Mouse (Mus musculus): ENCODE results near the gene Pabpc6. TPM values are rescaled to one million over a fixed set of nuclear protein-coding genes. Genes with fewer than 3 reads are reported as not detected.

Pabpc6 gene
- polyA plus RNA-seq (2015; fragmentation: Nextera tagmentation; extraction: Ambion mirVana) = not detected in 2 replicates

DNA sequence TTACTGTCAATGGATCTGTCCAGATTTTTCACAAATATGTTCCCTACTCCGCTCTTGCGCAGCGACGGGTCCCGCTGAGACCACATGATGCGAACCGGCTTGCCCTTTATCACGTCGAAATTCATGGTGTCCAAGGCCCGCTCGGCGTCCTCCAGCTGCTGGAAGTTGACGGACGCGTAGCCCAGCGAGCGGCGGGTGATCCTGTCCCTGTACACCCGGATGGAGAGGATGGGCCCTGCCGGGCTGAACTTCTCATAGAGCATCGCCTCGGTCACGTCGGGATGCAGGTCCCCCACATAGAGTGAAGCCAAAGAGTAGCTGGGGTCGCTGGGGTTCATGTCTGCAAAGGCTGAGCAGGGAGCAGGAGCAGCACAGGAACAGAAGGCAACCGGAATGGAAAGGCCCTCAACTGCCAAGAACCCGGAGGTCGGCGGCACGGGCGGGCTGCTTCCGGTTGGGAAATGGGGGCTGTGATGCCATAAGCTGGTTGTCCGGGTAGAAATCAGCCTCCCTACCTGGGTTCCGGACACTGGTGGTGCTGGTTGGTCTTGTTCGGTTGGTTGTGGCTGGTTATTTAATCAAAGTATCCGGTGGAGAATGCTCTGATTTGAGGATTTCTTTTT, at the start of gene Pabpc6:
Pabpc6 (minus strand) TSS at position 435 of the 623 bp plus-strand sequence.
- DNase-seq = no peak
- ATAC-seq = no peak
- TF ChIP-seq CTCF (IDR thresholded peaks at IDR 0.05; ENCODE audit: low read depth) (no peak), EP300 (IDR thresholded peaks at IDR 0.05; ENCODE audit: low read depth) (no peak)

DNA sequence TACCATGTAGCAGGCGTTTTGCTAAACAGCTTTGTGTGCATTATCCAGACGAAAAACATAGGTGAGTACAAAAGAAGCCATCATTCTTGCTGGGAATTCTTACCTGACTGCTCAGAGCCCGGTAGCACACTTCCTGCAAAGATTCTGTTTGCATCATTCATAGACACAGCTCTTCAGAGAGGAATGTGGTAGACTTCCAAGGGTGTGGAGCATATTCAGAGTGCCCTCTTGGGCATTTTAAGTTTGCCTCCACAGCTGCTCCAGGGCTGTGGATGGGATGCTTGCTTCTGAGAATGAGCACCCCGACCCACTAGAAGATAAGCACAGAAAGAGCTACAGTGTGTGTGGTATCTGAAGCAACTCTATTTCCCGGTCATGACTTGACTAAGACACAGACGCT, 41.4 kb upstream of the Pabpc6 start:
- Histone ChIP-seq H3K9me3 (ENCODE audit: low read length) (no peaks in the 10 kb centered on the region), H3K4me2 (ENCODE audit: low read depth, low read length) (no peak overlapping the region), H3K27me3 (ENCODE audit: insufficient read depth, low read length) (no peaks in the 10 kb centered on the region), H3K9ac (replicated peaks) (no peak overlapping the region), H3K27ac (ENCODE audit: low read depth) (no peak overlapping the region), H3K4me1 (ENCODE audit: insufficient read depth) (no peaks in the 10 kb centered on the region), H3K36me3 (replicated peaks; ENCODE audit: insufficient read depth, low read length) (no peaks in the 10 kb centered on the region), H3K4me3 (ENCODE audit: low read depth, low read length) (no peak overlapping the region)
- WGBS (ENCODE audit: insufficient replicate concordance) = 68% methylated on average over 6 of the region's 6 CpGs
- ATAC-seq (no peak), DNase-seq (no peak)
- TF ChIP-seq CTCF (IDR thresholded peaks at IDR 0.05; ENCODE audit: low read depth) = no peak
- TF ChIP-seq EP300 (IDR thresholded peaks at IDR 0.05; ENCODE audit: low read depth) = no peak

More for the DNA sequence above, at the start of gene Pabpc6:
- Histone ChIP-seq H3K4me1 (ENCODE audit: insufficient read depth) (no peaks in the 10 kb centered on the region), H3K36me3 (replicated peaks; ENCODE audit: insufficient read depth, low read length) (no peaks in the 10 kb centered on the region), H3K9ac (replicated peaks) (no peak within 1 kb of the TSS), H3K9me3 (ENCODE audit: low read length) (no peaks in the 10 kb centered on the region), H3K4me2 (ENCODE audit: low read depth, low read length) (no peak within 1 kb of the TSS), H3K27ac (ENCODE audit: low read depth) (no peak within 1 kb of the TSS), H3K27me3 (ENCODE audit: insufficient read depth, low read length) (no peaks in the 10 kb centered on the region), H3K4me3 (ENCODE audit: low read depth, low read length) (no peak within 1 kb of the TSS)
- WGBS (ENCODE audit: insufficient replicate concordance) = 89% methylated on average over 36 of the region's 36 CpGs

DNA sequence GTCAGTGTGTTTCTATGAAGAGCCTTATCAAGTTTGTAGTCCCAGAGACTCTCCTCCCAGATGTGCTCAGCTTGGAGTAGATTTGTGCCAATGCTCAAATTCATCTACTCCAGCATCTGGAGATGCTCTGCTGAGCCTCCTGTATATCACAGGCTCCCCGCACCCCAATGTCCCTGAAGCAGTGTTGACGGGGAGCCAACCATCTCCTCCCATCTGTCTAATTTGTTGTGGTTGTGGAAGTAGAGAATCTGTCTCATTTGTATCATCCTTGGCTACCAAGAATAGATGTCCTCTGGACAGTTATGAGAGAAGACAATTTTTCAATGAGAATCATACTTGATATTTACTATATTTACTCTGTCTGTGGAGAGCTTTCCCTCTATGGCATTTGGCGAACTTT, 39.4 kb upstream of the Pabpc6 start:
- Histone ChIP-seq H3K9me3 (ENCODE audit: low read length) (no peaks in the 10 kb centered on the region), H3K4me2 (ENCODE audit: low read depth, low read length) (no peak overlapping the region), H3K27ac (ENCODE audit: low read depth) (no peak overlapping the region), H3K36me3 (replicated peaks; ENCODE audit: insufficient read depth, low read length) (no peaks in the 10 kb centered on the region), H3K4me3 (ENCODE audit: low read depth, low read length) (no peak overlapping the region), H3K9ac (replicated peaks) (no peak overlapping the region), H3K4me1 (ENCODE audit: insufficient read depth) (no peaks in the 10 kb centered on the region), H3K27me3 (ENCODE audit: insufficient read depth, low read length) (0 out of 2 replicates have a peak, but pooled peaks cover 2% of the 10 kb centered on the region)
- TF ChIP-seq EP300 (IDR thresholded peaks at IDR 0.05; ENCODE audit: low read depth) (no peak), CTCF (IDR thresholded peaks at IDR 0.05; ENCODE audit: low read depth) (no peak)
- ATAC-seq = no peak
- WGBS (ENCODE audit: insufficient replicate concordance) = 75% methylated on average over 3 of the region's 3 CpGs
- DNase-seq = no peak

DNA sequence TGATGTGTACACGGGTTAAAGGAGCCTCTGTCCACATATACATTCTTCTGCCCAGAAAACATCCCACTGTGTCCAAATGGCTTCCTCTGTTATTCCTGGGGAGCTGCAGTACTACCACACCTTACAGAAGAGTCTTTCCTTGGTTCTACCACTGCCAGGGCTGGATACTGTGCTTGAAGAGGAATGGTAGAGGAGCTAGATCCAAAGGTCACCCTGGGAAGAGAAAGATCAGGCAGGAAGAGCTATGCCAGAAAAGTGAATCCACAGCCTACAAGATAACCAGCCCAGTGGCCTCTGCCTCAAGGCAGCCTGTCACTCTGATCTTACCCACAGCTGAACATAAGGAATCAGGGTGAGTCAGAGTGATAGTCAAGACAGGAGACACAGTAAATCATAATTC, 37.8 kb upstream of the Pabpc6 start:
- H3K36me3 ChIP-seq (replicated peaks; ENCODE audit: insufficient read depth, low read length) = no peaks in the 10 kb centered on the region
- 0 out of 2 replicates have a peak, but pooled peaks cover 2% of the 10 kb centered on the region for H3K27me3 ChIP-seq (ENCODE audit: insufficient read depth, low read length)
- no peak overlapping the region for H3K4me2 ChIP-seq (ENCODE audit: low read depth, low read length)
- H3K9me3 ChIP-seq (ENCODE audit: low read length) = no peaks in the 10 kb centered on the region
- 68% methylated on average over 1 of the region's 1 CpGs for WGBS (ENCODE audit: insufficient replicate concordance)
- H3K9ac ChIP-seq (replicated peaks) = no peak overlapping the region
- ATAC-seq (no peak), DNase-seq (no peak)
- no peaks in the 10 kb centered on the region for H3K4me1 ChIP-seq (ENCODE audit: insufficient read depth)
- no peak overlapping the region for H3K4me3 ChIP-seq (ENCODE audit: low read depth, low read length)
- no peak overlapping the region for H3K27ac ChIP-seq (ENCODE audit: low read depth)
- TF ChIP-seq CTCF (IDR thresholded peaks at IDR 0.05; ENCODE audit: low read depth) = no peak
- TF ChIP-seq EP300 (IDR thresholded peaks at IDR 0.05; ENCODE audit: low read depth) = no peak

DNA sequence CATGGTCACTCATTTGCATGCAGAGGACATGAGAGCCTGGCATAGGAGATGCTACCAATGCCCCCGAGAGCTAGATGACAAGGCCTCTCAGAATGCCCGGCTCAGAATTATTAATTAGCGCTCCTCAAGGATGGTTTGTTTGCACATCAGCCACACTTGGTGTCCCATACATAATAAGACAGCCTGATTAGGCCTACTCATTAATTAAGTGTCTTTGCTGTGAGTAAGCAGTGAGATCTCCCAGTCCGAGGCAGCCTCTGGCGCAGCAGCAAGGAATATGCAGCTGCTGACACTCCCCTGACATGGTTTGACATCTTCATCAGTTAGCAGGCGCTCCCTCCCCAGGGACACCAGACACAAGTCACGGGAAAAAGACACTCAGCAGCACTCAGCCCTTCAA, 28.2 kb upstream of the Pabpc6 start:
- 66% methylated on average over 7 of the region's 7 CpGs for WGBS (ENCODE audit: insufficient replicate concordance)
- TF ChIP-seq EP300 (IDR thresholded peaks at IDR 0.05; ENCODE audit: low read depth) (no peak), CTCF (IDR thresholded peaks at IDR 0.05; ENCODE audit: low read depth) (no peak)

DNA sequence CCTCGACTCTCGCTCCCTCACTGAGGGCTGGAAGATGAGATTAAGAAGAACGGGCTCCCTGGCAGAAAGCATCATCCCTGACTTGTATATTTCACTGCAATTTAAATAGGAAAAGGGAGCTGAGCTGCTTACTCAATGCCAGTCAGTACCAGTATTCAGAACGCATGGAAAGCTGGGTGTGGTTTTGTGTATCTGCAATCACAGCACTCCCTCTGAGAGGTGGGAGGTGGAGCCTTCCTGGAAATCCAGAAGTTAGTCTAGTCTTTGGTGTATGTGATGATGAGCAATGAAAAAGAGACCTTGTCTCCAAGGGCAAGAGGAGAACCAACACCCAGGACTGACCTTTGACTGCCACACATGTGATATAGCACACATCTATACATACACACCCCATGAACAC, 21.7 kb upstream of the Pabpc6 start:
- 69% methylated on average over 4 of the region's 4 CpGs for WGBS (ENCODE audit: insufficient replicate concordance)
- no peak for ATAC-seq

More for the DNA sequence above, 28.2 kb upstream of the Pabpc6 start:
- Histone ChIP-seq H3K9me3 (ENCODE audit: low read length) (no peaks in the 10 kb centered on the region), H3K4me2 (ENCODE audit: low read depth, low read length) (no peak overlapping the region), H3K9ac (replicated peaks) (no peak overlapping the region), H3K27me3 (ENCODE audit: insufficient read depth, low read length) (no peaks in the 10 kb centered on the region), H3K36me3 (replicated peaks; ENCODE audit: insufficient read depth, low read length) (no peaks in the 10 kb centered on the region), H3K27ac (ENCODE audit: low read depth) (no peak overlapping the region), H3K4me3 (ENCODE audit: low read depth, low read length) (no peak overlapping the region), H3K4me1 (ENCODE audit: insufficient read depth) (no peaks in the 10 kb centered on the region)
- ATAC-seq (no peak), DNase-seq (no peak)

More for the DNA sequence above, 21.7 kb upstream of the Pabpc6 start:
- Histone ChIP-seq H3K4me3 (ENCODE audit: low read depth, low read length) (no peak overlapping the region), H3K9ac (replicated peaks) (no peak overlapping the region), H3K4me2 (ENCODE audit: low read depth, low read length) (no peak overlapping the region), H3K36me3 (replicated peaks; ENCODE audit: insufficient read depth, low read length) (no peaks in the 10 kb centered on the region), H3K9me3 (ENCODE audit: low read length) (no peaks in the 10 kb centered on the region), H3K27ac (ENCODE audit: low read depth) (no peak overlapping the region), H3K4me1 (ENCODE audit: insufficient read depth) (no peaks in the 10 kb centered on the region), H3K27me3 (ENCODE audit: insufficient read depth, low read length) (no peaks in the 10 kb centered on the region)
- DNase-seq = no peak
- TF ChIP-seq EP300 (IDR thresholded peaks at IDR 0.05; ENCODE audit: low read depth) (no peak), CTCF (IDR thresholded peaks at IDR 0.05; ENCODE audit: low read depth) (no peak)

Data from liver, postnatal 0 days (tissue).